Mouse (Mus musculus) heart, adult 18-20 months (tissue): ENCODE results near the gene Pde5a. TPM values are rescaled to one million over a fixed set of nuclear protein-coding genes. Genes with fewer than 3 reads are reported as not detected.
A peak's percentile ranks its signal among the peaks of the same experiment; 100 is the strongest.

Source experiments
- DNase-seq, 2 experiments: peaks; one replicate each; pipeline ENCODE4 v3.0.0; 2021 to 2022; ENCODE audit warnings: mixed read lengths in 1 of 2
- total RNA-seq, 2 experiments: library from RNA; stranded (reverse); gene quantifications; 2 replicates each; pipeline ENCODE4 v1.2.3; 2021

Gene Pde5a
- total RNA-seq, 2 experiments from 2014 or later: 3.0 to 3.5 TPM

- no peak for DNase-seq
Measured at GRCm38 (mm10) chr3:122855149-122855548, 126.4 kb downstream of the Pde5a start.

GRCm38 (mm10) chr3:122859829-122860228, 131.1 kb downstream of the Pde5a start:
- no peak for DNase-seq

- DNase-seq: no peak
Measured at GRCm38 (mm10) chr3:122860573-122861498, 132.1 kb downstream of the Pde5a start.

- DNase-seq: peak; percentile 7
Measured at GRCm38 (mm10) chr3:122865092-122865491, 136.3 kb downstream of the Pde5a start.

- DNase-seq: no peak
Measured at GRCm38 (mm10) chr3:122868270-122868669, 139.5 kb downstream of the Pde5a start.

- DNase-seq: no peak
Measured at GRCm38 (mm10) chr3:122871596-122871995, 142.8 kb downstream of the Pde5a start.

- no peak for DNase-seq
Measured at GRCm38 (mm10) chr3:122876870-122877269, 148.1 kb downstream of the Pde5a start.

GRCm38 (mm10) chr3:122877543-122877942, 148.8 kb downstream of the Pde5a start:
- DNase-seq: no peak

GRCm38 (mm10) chr3:122878705-122879315, 150.1 kb downstream of the Pde5a start:
- no peak for DNase-seq

- no peak for DNase-seq
Measured at GRCm38 (mm10) chr3:122887505-122888301, 159.0 kb downstream of the Pde5a start.

GRCm38 (mm10) chr3:122888371-122888819, 159.6 kb downstream of the Pde5a start:
- peak in 1 of 2 experiments; percentile 7 for DNase-seq

- no peak for DNase-seq
Measured at GRCm38 (mm10) chr3:122894772-122895171, 166.0 kb downstream of the Pde5a start, which contains the start of gene Fabp2. Gene Fabp2, plus strand, starts transcription at chr3:122895072.

- no peak for DNase-seq
Measured at GRCm38 (mm10) chr3:122895189-122895731, 166.5 kb downstream of the Pde5a start.

- DNase-seq: no peak
Measured at GRCm38 (mm10) chr3:122898254-122898653, 169.5 kb downstream of the Pde5a start.

- DNase-seq: peak in 1 of 2 experiments; percentile 68
Measured at GRCm38 (mm10) chr3:122903746-122904433, 175.1 kb downstream of the Pde5a start.

GRCm38 (mm10) chr3:122907841-122908240, 179.1 kb downstream of the Pde5a start:
- DNase-seq: no peak

Other genes starting within 250 kb of the Pde5a start
- 10 to 100 TPM; 16.4 to 16.8 TPM for gene Fnbp1l, start 109.2 kb upstream of the Pde5a start, total RNA-seq
- gene Fabp2, start 166.1 kb downstream of the Pde5a start, total RNA-seq: not detected
- not detected for gene Gm10959, start 190.4 kb downstream of the Pde5a start, total RNA-seq
- 100 to 1,000 TPM in 1 of 2 experiments, 10 to 100 TPM in 1; 95.3 to 119 TPM for gene 1810037I17Rik, start 195.3 kb downstream of the Pde5a start, total RNA-seq